Mouse (Mus musculus) midbrain, embryonic 16.5 days (tissue): ENCODE data around the gene Mfge8. TPM values are rescaled to one million over a fixed set of nuclear protein-coding genes. Genes with fewer than 3 reads are reported as not detected.

Source experiments
- ATAC-seq: fragments of 200-750 bp; cut with Nextera tagmentation; 2 replicates; pipeline ENCODE4 v1.8.0; 2017; ENCODE audit warnings: moderate TSS enrichment
- H3K27ac ChIP-seq: fragments of 300-500 bp; sonication (generic); 2 replicates; pipeline ENCODE4 v1.5.1; 2014; ENCODE audit warnings: mild to moderate bottlenecking, low read length, mixed read lengths
- H3K27me3 ChIP-seq: fragments of 300-500 bp; sonication (generic); 2 replicates; pipeline ENCODE4 v1.6.1; 2014; ENCODE audit warnings: low read depth, low read length, mixed read lengths; ENCODE audit not compliant: control insufficient read depth, insufficient read depth
- H3K36me3 ChIP-seq: fragments of 300-500 bp; sonication (generic); 2 replicates; pipeline ENCODE4 v1.6.1; 2014; ENCODE audit warnings: mild to moderate bottlenecking, low read length, moderate library complexity, mixed read lengths; ENCODE audit not compliant: control insufficient read depth, insufficient read depth
- H3K4me1 ChIP-seq: fragments of 300-500 bp; sonication (generic); 2 replicates; pipeline ENCODE4 v1.6.1; 2014; ENCODE audit warnings: mild to moderate bottlenecking, low read length, mixed read lengths; ENCODE audit not compliant: control insufficient read depth, insufficient read depth
- H3K4me2 ChIP-seq: fragments of 300-500 bp; sonication (generic); 2 replicates; pipeline ENCODE4 v1.6.1; 2014; ENCODE audit warnings: mild to moderate bottlenecking, low read length, mixed read lengths
- H3K4me3 ChIP-seq: fragments of 300-500 bp; sonication (generic); 2 replicates; pipeline ENCODE4 v1.5.1; 2014; ENCODE audit warnings: low read depth, mild to moderate bottlenecking, low read length, moderate library complexity, mixed read lengths
- H3K9ac ChIP-seq: fragments of 300-500 bp; sonication (generic); 2 replicates; pipeline ENCODE4 v1.6.1; 2014; ENCODE audit warnings: low read depth, low read length, mixed read lengths
- H3K9me3 ChIP-seq: fragments of 300-500 bp; sonication (generic); replicated peaks from 2 replicates; pipeline ENCODE4 v1.6.1; 2014; ENCODE audit warnings: mild to moderate bottlenecking, low read length, mixed read lengths; ENCODE audit not compliant: control insufficient read depth, poor library complexity, severe bottlenecking
- WGBS: fragments of 180-500 bp; shearing (Covaris S2); extraction: QIAGEN DNeasy Blood & Tissue Kit; methylation state at CpG from one replicate; pipeline ENCODE4 v1.1.7; 2014; 5-methylcytosine and 5-hydroxymethylcytosine counted together
- polyA plus RNA-seq: library from polyadenylated mRNA; unstranded; fragments of >200 nt; fragmentation: Nextera tagmentation; extraction: Ambion mirVana; gene quantifications from 2 replicates; pipeline ENCODE4 v1.2.1, GENCODE M21; 2015

The Mfge8 gene
- polyA plus RNA-seq, 1 experiment from 2014 or later = 236 TPM

- no peaks in the 10 kb centered on the region for H3K27me3 ChIP-seq
- no peak for ATAC-seq
- WGBS = 44% methylated on average over 6 of the region's 6 CpGs
- no peak overlapping the region for H3K4me3 ChIP-seq
- H3K36me3 ChIP-seq = no peaks in the 10 kb centered on the region
- H3K4me1 ChIP-seq = no peaks in the 10 kb centered on the region
- no peaks in the 10 kb centered on the region for H3K9me3 ChIP-seq
- no peak overlapping the region for H3K27ac ChIP-seq
- no peak overlapping the region for H3K9ac ChIP-seq
- no peak overlapping the region for H3K4me2 ChIP-seq
These were observed 9.5 kb downstream of the Mfge8 start for GRCm38 (mm10) chr7:79139328-79139824.

DNA sequence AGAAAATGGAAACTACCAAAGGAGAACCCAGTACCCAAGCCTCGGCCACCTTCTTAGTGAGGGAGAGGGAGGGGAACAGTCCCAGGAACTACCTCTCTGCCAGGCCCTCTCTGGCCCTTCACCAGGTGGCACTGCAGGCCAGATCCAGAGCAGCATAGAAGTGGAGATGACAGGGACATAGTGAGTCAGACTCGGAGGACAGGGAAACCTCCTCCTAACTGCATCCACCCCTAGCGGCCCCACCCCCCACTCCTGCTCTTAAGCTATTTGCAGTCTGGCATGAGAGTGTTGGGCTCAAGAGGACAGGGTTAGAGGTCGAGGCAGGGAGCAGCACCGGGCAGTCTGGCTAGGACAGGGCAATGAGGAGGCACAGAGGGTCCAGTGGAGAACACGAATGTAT, 15.5 kb downstream of the Mfge8 start:
- Histone ChIP-seq H3K4me2 (no peak overlapping the region), H3K4me3 (no peak overlapping the region), H3K9ac (no peak overlapping the region), H3K4me1 (peaks cover 9% of the 10 kb centered on the region), H3K27ac (no peak overlapping the region), H3K9me3 (no peaks in the 10 kb centered on the region), H3K36me3 (no peaks in the 10 kb centered on the region), H3K27me3 (peaks cover 6% of the 10 kb centered on the region; the same call in 1 of the 2 replicates)
- WGBS = 44% methylated on average over 6 of the region's 6 CpGs
- ATAC-seq = no peak

DNA sequence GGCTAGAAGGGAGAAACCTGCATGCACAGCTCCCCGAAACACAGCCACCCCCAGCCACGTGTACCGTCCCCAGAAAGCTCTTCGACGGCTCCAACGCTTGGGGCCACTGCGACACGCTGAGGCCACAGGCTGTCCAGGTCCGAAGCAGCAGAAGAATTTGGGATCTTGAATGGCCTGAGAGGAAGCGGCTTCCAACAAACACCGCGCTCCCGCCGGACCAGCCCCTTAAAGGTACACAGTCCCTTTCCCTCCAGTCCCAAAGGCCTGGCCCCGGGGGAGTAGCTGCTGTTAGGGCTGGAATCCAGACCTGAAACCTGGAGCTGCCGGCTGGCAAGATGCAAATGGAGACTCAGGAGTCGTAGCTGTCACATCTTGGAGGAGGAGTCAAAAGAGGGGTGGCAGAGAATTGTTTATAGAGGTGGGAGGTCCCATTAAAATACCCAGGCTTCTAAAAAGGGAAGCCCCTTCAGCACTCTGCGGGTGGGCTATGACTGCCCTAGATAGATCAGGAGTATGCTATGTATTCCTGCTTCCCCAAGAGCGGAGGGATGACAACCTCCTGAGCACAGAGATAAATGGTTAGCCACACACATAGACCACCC, 17.9 kb downstream of the Mfge8 start, which contains the start of gene Hapln3:
Gene Hapln3 (minus strand): TSS at position 176 of the 602 bp plus-strand sequence.
- WGBS = 6% methylated on average over 19 of the region's 19 CpGs
- peak; percentile 27 for ATAC-seq

DNA sequence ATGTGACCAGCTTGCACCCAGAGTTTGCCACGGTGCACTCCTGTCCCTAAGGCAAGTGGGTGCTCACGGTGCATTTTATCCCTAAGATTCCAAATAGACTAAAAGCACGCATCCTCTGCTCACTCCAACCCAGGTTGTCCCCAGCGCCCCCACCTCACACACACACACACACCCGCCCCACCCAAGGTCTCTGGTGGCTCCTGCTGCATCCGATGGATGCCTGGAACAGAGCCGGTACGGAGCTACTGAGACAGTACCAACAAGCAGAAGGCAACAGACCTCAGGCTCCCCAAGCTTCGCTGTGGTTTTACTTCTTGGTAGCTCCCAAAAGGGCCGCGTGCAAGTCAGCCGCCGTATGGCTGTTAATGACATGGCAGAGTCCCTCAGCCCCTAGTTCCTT, 18.5 kb downstream of the Mfge8 start:
- H3K36me3 ChIP-seq = no peaks in the 10 kb centered on the region
- peaks cover 6% of the 10 kb centered on the region; the same call in 1 of the 2 replicates for H3K27me3 ChIP-seq
- 18% methylated on average over 13 of the region's 13 CpGs for WGBS
- peak overlapping the region; percentile 22 for H3K4me3 ChIP-seq
- H3K4me1 ChIP-seq = peaks cover 9% of the 10 kb centered on the region
- no peaks in the 10 kb centered on the region for H3K9me3 ChIP-seq
- ATAC-seq = peak; percentile 41; the same call in 1 of the 2 replicates
- peak overlapping the region; percentile 15; the same call in 1 of the 2 replicates for H3K9ac ChIP-seq
- H3K27ac ChIP-seq = no peak overlapping the region
- H3K4me2 ChIP-seq = peak overlapping the region; percentile 44

More for the DNA sequence above, 17.9 kb downstream of the Mfge8 start, which contains the start of gene Hapln3:
- peak within 1 kb of the TSS; percentile 44 for H3K4me2 ChIP-seq
- no peak within 1 kb of the TSS for H3K27ac ChIP-seq
- peak within 1 kb of the TSS; percentile 22 for H3K4me3 ChIP-seq
- H3K27me3 ChIP-seq = peaks cover 6% of the 10 kb centered on the region; the same call in 1 of the 2 replicates
- no peaks in the 10 kb centered on the region for H3K9me3 ChIP-seq
- peak within 1 kb of the TSS; percentile 15; the same call in 1 of the 2 replicates for H3K9ac ChIP-seq
- H3K36me3 ChIP-seq = no peaks in the 10 kb centered on the region
- H3K4me1 ChIP-seq = peaks cover 9% of the 10 kb centered on the region

- Histone ChIP-seq H3K9ac (peak overlapping the region; percentile 15; the same call in 1 of the 2 replicates), H3K4me1 (peaks cover 9% of the 10 kb centered on the region), H3K4me3 (no peak overlapping the region), H3K36me3 (no peaks in the 10 kb centered on the region), H3K27me3 (peaks cover 6% of the 10 kb centered on the region; the same call in 1 of the 2 replicates), H3K27ac (no peak overlapping the region), H3K4me2 (peak overlapping the region; percentile 44), H3K9me3 (no peaks in the 10 kb centered on the region)
- WGBS = 8% methylated on average over 8 of the region's 8 CpGs
- no peak for ATAC-seq
These were observed 19.0 kb downstream of the Mfge8 start for GRCm38 (mm10) chr7:79129883-79130282.

GRCm38 (mm10) chr7:79123465-79123864, 25.4 kb downstream of the Mfge8 start:
- no peak overlapping the region for H3K9ac ChIP-seq
- no peaks in the 10 kb centered on the region for H3K36me3 ChIP-seq
- H3K4me2 ChIP-seq = no peak overlapping the region
- no peaks in the 10 kb centered on the region for H3K9me3 ChIP-seq
- H3K27ac ChIP-seq = no peak overlapping the region
- no peak overlapping the region for H3K4me3 ChIP-seq
- no peaks in the 10 kb centered on the region for H3K4me1 ChIP-seq
- H3K27me3 ChIP-seq = no peaks in the 10 kb centered on the region
- ATAC-seq = no peak
- 77% methylated on average over 5 of the region's 5 CpGs for WGBS

DNA sequence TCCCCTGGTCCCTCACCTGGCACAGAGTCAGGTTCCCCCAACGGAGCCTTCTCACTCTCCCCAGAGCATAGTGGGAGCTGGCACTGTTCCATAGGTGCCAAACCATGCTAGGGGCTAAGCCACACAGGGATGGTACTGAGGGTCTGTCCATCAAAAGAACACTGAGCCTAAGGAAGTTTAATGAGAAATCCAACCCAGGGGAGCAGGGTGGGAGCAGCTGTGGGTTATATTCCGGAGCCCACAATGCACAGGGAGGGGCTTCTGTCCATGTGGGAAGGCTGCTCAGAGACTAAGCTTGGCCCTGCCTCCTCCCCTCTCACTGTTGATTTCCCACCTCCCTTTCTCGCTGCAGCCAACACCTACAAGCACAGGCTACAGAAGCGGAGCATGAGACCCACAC, 35.0 kb downstream of the Mfge8 start:
- H3K4me1 ChIP-seq = no peaks in the 10 kb centered on the region; the same call in 1 of the 2 replicates
- H3K9me3 ChIP-seq = no peaks in the 10 kb centered on the region
- H3K4me2 ChIP-seq = no peak overlapping the region
- H3K27ac ChIP-seq = no peak overlapping the region
- no peak overlapping the region for H3K4me3 ChIP-seq
- no peaks in the 10 kb centered on the region for H3K36me3 ChIP-seq
- ATAC-seq = 0 out of 2 replicates have a peak, but pooled peaks have one; percentile 42
- no peaks in the 10 kb centered on the region for H3K27me3 ChIP-seq
- no peak overlapping the region for H3K9ac ChIP-seq
- 30% methylated on average over 4 of the region's 4 CpGs for WGBS

DNA sequence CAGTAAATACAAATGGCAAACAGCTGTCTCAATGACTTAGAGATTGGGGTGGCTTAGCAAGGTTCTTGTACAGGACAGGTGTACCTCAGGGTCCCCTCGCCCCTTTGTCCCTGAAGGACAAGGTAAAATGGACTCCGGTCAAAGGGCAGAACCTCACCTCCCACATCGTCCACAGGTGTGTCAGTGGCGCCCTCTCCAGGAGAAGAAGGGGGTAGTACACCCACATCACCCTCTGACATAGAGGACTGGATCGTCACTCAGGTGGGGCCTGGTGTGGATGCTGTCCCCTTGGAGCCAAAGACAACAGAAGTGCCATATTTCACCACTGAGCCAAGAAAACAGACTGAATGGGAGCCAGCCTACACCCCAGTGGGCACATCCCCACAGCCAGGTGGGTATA, 52.4 kb downstream of the Mfge8 start:
- ATAC-seq = no peak
- H3K27ac ChIP-seq = no peak overlapping the region
- no peak overlapping the region for H3K9ac ChIP-seq
- H3K4me3 ChIP-seq = no peak overlapping the region
- H3K4me1 ChIP-seq = no peaks in the 10 kb centered on the region
- no peak overlapping the region for H3K4me2 ChIP-seq
- WGBS = 81% methylated on average over 5 of the region's 5 CpGs
- no peaks in the 10 kb centered on the region for H3K27me3 ChIP-seq
- H3K9me3 ChIP-seq = no peaks in the 10 kb centered on the region
- no peaks in the 10 kb centered on the region for H3K36me3 ChIP-seq

DNA sequence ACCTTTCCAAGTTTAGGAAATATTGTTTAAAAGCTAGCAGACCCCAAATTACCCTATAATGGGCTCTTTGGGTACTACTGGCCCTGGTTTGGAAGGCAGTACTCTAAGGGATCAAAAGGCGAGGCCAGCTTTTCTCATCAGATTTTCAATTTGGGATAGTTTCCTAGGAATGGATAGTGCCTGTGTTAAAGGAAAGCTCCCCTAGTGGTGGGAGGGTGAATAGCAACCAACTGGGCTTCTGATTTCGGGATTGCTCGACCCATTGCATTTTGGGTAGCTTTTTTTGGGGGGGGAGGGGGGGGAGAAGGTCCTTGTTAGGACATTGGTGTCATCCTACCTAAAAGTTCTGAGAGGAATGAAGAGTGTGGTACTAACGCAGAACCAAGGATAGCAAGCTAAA, 59.7 kb downstream of the Mfge8 start:
- no peaks in the 10 kb centered on the region for H3K27me3 ChIP-seq
- H3K9ac ChIP-seq = no peak overlapping the region
- H3K4me2 ChIP-seq = no peak overlapping the region
- H3K27ac ChIP-seq = no peak overlapping the region
- WGBS = 72% methylated on average over 4 of the region's 4 CpGs
- H3K9me3 ChIP-seq = no peaks in the 10 kb centered on the region
- no peak overlapping the region for H3K4me3 ChIP-seq
- no peaks in the 10 kb centered on the region for H3K36me3 ChIP-seq
- H3K4me1 ChIP-seq = no peaks in the 10 kb centered on the region
- no peak for ATAC-seq
